Mouse (Mus musculus) splenic B cell, adult 2 months (primary cell): ENCODE measurements around the gene Gar1.
A peak's percentile ranks its signal among the peaks of the same experiment; 100 is the strongest.

Source experiments
- DNase-seq: peaks from one replicate; pipeline ENCODE4 v3.0.0-alpha.2; 2011; ENCODE audit warnings: low read depth, low spot score
- H3K27me3 ChIP-seq: 2 replicates; pipeline ENCODE4 v1.6.1; 2012; ENCODE audit warnings: mild to moderate bottlenecking, low read length, moderate library complexity, mixed read lengths; ENCODE audit not compliant: control insufficient read depth, poor library complexity, insufficient read depth, severe bottlenecking
- H3K36me3 ChIP-seq: 2 replicates; pipeline ENCODE4 v1.6.1; 2012; ENCODE audit warnings: mild to moderate bottlenecking, low read length, moderate library complexity, mixed read lengths; ENCODE audit not compliant: control insufficient read depth, poor library complexity, insufficient read depth, severe bottlenecking

Gene Gar1

GRCm38 (mm10) chr3:129826691-129827090, 4.5 kb downstream of the Gar1 start:
- no peaks in the 10 kb centered on the region for H3K36me3 ChIP-seq
- no peaks in the 10 kb centered on the region for H3K27me3 ChIP-seq
- DNase-seq: no peak

GRCm38 (mm10) chr3:129824891-129825290, 6.3 kb downstream of the Gar1 start:
- Histone ChIP-seq H3K27me3 (no peaks in the 10 kb centered on the region), H3K36me3 (no peaks in the 10 kb centered on the region)
- DNase-seq: no peak

- no peak for DNase-seq
- Histone ChIP-seq H3K36me3 (no peaks in the 10 kb centered on the region), H3K27me3 (no peaks in the 10 kb centered on the region)
Observed at GRCm38 (mm10) chr3:129824146-129824545, 7.0 kb downstream of the Gar1 start.

GRCm38 (mm10) chr3:129823293-129823692, 7.9 kb downstream of the Gar1 start:
- H3K27me3 ChIP-seq: no peaks in the 10 kb centered on the region
- no peaks in the 10 kb centered on the region for H3K36me3 ChIP-seq
- DNase-seq: peak; percentile 72

- no peak for DNase-seq
- no peaks in the 10 kb centered on the region for H3K36me3 ChIP-seq
- no peaks in the 10 kb centered on the region for H3K27me3 ChIP-seq
Observed at GRCm38 (mm10) chr3:129822206-129822775, 8.9 kb downstream of the Gar1 start, which contains the start of gene Rrh. Gene Rrh, minus strand, starts transcription at chr3:129822587.

- Histone ChIP-seq H3K27me3 (no peaks in the 10 kb centered on the region), H3K36me3 (no peaks in the 10 kb centered on the region)
- no peak for DNase-seq
Observed at GRCm38 (mm10) chr3:129821736-129822135, 9.5 kb downstream of the Gar1 start.

- H3K27me3 ChIP-seq: no peaks in the 10 kb centered on the region
- no peaks in the 10 kb centered on the region for H3K36me3 ChIP-seq
- no peak for DNase-seq
Observed at GRCm38 (mm10) chr3:129820847-129821246, 10.3 kb downstream of the Gar1 start.

- Histone ChIP-seq H3K36me3 (no peaks in the 10 kb centered on the region), H3K27me3 (no peaks in the 10 kb centered on the region)
- DNase-seq: no peak
Observed at GRCm38 (mm10) chr3:129803765-129804164, 27.4 kb downstream of the Gar1 start, which contains the start of gene Lrit3. Gene Lrit3, minus strand, starts transcription at chr3:129804030.

GRCm38 (mm10) chr3:129799011-129799410, 32.2 kb downstream of the Gar1 start:
- DNase-seq: no peak
- Histone ChIP-seq H3K36me3 (no peaks in the 10 kb centered on the region), H3K27me3 (no peaks in the 10 kb centered on the region)

GRCm38 (mm10) chr3:129798551-129798950, 32.6 kb downstream of the Gar1 start:
- DNase-seq: no peak
- Histone ChIP-seq H3K27me3 (no peaks in the 10 kb centered on the region), H3K36me3 (no peaks in the 10 kb centered on the region)

GRCm38 (mm10) chr3:129797341-129797740, 33.9 kb downstream of the Gar1 start:
- H3K36me3 ChIP-seq: no peaks in the 10 kb centered on the region
- DNase-seq: no peak
- no peaks in the 10 kb centered on the region for H3K27me3 ChIP-seq

GRCm38 (mm10) chr3:129793801-129794200, 37.4 kb downstream of the Gar1 start:
- H3K27me3 ChIP-seq: no peaks in the 10 kb centered on the region
- no peak for DNase-seq
- H3K36me3 ChIP-seq: no peaks in the 10 kb centered on the region

- DNase-seq: no peak
- no peaks in the 10 kb centered on the region for H3K27me3 ChIP-seq
- H3K36me3 ChIP-seq: no peaks in the 10 kb centered on the region
Observed at GRCm38 (mm10) chr3:129782746-129783145, 48.5 kb downstream of the Gar1 start.

- H3K27me3 ChIP-seq: no peaks in the 10 kb centered on the region
- H3K36me3 ChIP-seq: no peaks in the 10 kb centered on the region
- no peak for DNase-seq
Observed at GRCm38 (mm10) chr3:129781435-129781834, 49.8 kb downstream of the Gar1 start.
